Mouse (Mus musculus) common myeloid progenitor, adult 5-6 weeks (primary cell): Measurements from ENCODE around the gene Adamts18. TPM values are rescaled to one million over a fixed set of nuclear protein-coding genes. Genes with fewer than 3 reads are reported as not detected.

ENCODE experiments used
- ATAC-seq: replicated peaks from 2 replicates; pipeline ENCODE4 v1.8.0; 2016; ENCODE audit warnings: low read depth, mild to moderate bottlenecking, moderate TSS enrichment, inconsistent platforms; ENCODE audit not compliant: poor library complexity, severe bottlenecking
- total RNA-seq: library from RNA; stranded (forward); fragments of 200-1000, 187-1606 nt; gene quantifications from 2 replicates; pipeline ENCODE4 v1.2.3, GENCODE M21; 2017

Gene Adamts18
- total RNA-seq, 1 experiment from 2014 or later, result not detected

GRCm38 (mm10) chr8:113669924-113670323, 178.6 kb downstream of the Adamts18 start:
- no peak for ATAC-seq

GRCm38 (mm10) chr8:113666714-113667432, 181.7 kb downstream of the Adamts18 start:
- ATAC-seq, result no peak

- ATAC-seq, result no peak
Observed at GRCm38 (mm10) chr8:113665951-113666350, 182.6 kb downstream of the Adamts18 start.

- ATAC-seq, result no peak
Observed at GRCm38 (mm10) chr8:113665036-113665435, 183.5 kb downstream of the Adamts18 start.

GRCm38 (mm10) chr8:113664544-113664943, 184.0 kb downstream of the Adamts18 start:
- peak; percentile 99 for ATAC-seq

GRCm38 (mm10) chr8:113660128-113660527, 188.4 kb downstream of the Adamts18 start:
- peak; percentile 55 for ATAC-seq

GRCm38 (mm10) chr8:113656681-113657298, 191.7 kb downstream of the Adamts18 start:
- no peak for ATAC-seq

- ATAC-seq, result peak; percentile 98
Observed at GRCm38 (mm10) chr8:113656154-113656553, 192.4 kb downstream of the Adamts18 start.

- ATAC-seq, result no peak
Observed at GRCm38 (mm10) chr8:113653151-113653550, 195.4 kb downstream of the Adamts18 start.

- ATAC-seq, result no peak
Observed at GRCm38 (mm10) chr8:113652450-113652849, 196.1 kb downstream of the Adamts18 start.

Other genes starting within 250 kb of the Adamts18 start
- 15.9 and 18.1 TPM in 2 replicates for gene Mon1b, start 213.2 kb downstream of the Adamts18 start, total RNA-seq
- gene Syce1l, start 205.5 kb downstream of the Adamts18 start, total RNA-seq, result not detected in 2 replicates